Mouse (Mus musculus) liver, embryonic 11.5 days (tissue): ENCODE results near the gene Msi2. TPM values are rescaled to one million over a fixed set of nuclear protein-coding genes. Genes with fewer than 3 reads are reported as not detected.

Experiments
- ATAC-seq: fragments of 200-750 bp; cut with Nextera tagmentation; replicated peaks from 2 replicates; pipeline ENCODE4 v1.8.0; 2017; ENCODE audit warnings: moderate number of reproducible peaks, mild to moderate bottlenecking, moderate TSS enrichment, moderate library complexity; ENCODE audit not compliant: low FRiP score
- DNase-seq: peaks from one replicate; pipeline ENCODE4 v3.0.0-alpha.2; 2017; ENCODE audit warnings: low spot score
- H3K27ac ChIP-seq: fragments of 300-500 bp; sonication (generic); 2 replicates; pipeline ENCODE4 v1.5.1; 2014; ENCODE audit warnings: mild to moderate bottlenecking, low read depth, low read length, control low read depth
- H3K27me3 ChIP-seq: fragments of 300-500 bp; sonication (generic); replicated peaks from 2 replicates; pipeline ENCODE4 v1.6.1; 2014; ENCODE audit warnings: low read length, mixed read lengths; ENCODE audit not compliant: control insufficient read depth, insufficient read depth
- H3K36me3 ChIP-seq: fragments of 300-500 bp; sonication (generic); 2 replicates; pipeline ENCODE4 v1.6.1; 2014; ENCODE audit warnings: mild to moderate bottlenecking, low read length, moderate library complexity, mixed read lengths; ENCODE audit not compliant: control insufficient read depth, insufficient read depth
- H3K4me1 ChIP-seq: fragments of 300-500 bp; sonication (generic); replicated peaks from 2 replicates; pipeline ENCODE4 v1.6.1; 2014; ENCODE audit warnings: low read length, mixed read lengths; ENCODE audit not compliant: control insufficient read depth, insufficient read depth
- H3K4me2 ChIP-seq: fragments of 300-500 bp; sonication (generic); 2 replicates; pipeline ENCODE4 v1.6.1; 2014; ENCODE audit warnings: mild to moderate bottlenecking, control low read depth, moderate library complexity
- H3K4me3 ChIP-seq: fragments of 300-500 bp; sonication (generic); 2 replicates; pipeline ENCODE4 v1.5.1; 2014; ENCODE audit warnings: low read depth, low read length, control low read depth
- H3K9ac ChIP-seq: fragments of 300-500 bp; sonication (generic); 2 replicates; pipeline ENCODE4 v1.6.1; 2014; ENCODE audit warnings: low read depth, low read length, control low read depth
- H3K9me3 ChIP-seq: fragments of 300-500 bp; sonication (generic); 2 replicates; pipeline ENCODE4 v1.6.1; 2016; ENCODE audit warnings: low read length, inconsistent platforms, mixed read lengths; ENCODE audit not compliant: control insufficient read depth
- WGBS: fragments of 180-500 bp; shearing (Covaris S2); extraction: QIAGEN DNeasy Blood & Tissue Kit; methylation state at CpG from one replicate; pipeline ENCODE4 v1.1.7; 2014; 5-methylcytosine and 5-hydroxymethylcytosine counted together
- microRNA-seq: library from miRNA; unstranded; fragments of <30 nt; microRNA quantifications from one replicate; pipeline ENCODE4, GENCODE M21; 2017; ENCODE audit warnings: borderline number of aligned reads
- polyA plus RNA-seq: library from polyadenylated mRNA; unstranded; fragments of >200 nt; fragmentation: Nextera tagmentation; extraction: Ambion mirVana; gene quantifications from 2 replicates; pipeline ENCODE4 v1.2.1, GENCODE M21; 2014

The Msi2 gene
- polyA plus RNA-seq, 1 experiment from 2014 or later, result 8.2 TPM

- WGBS, result 45% methylated on average over 4 of the region's 4 CpGs
- Histone ChIP-seq H3K27me3 (peaks cover 19% of the 10 kb centered on the region), H3K4me3 (no peak overlapping the region), H3K4me2 (no peak overlapping the region), H3K36me3 (no peaks in the 10 kb centered on the region), H3K9me3 (no peaks in the 10 kb centered on the region), H3K9ac (no peak overlapping the region), H3K4me1 (peaks cover 11% of the 10 kb centered on the region), H3K27ac (no peak overlapping the region)
- no peak for ATAC-seq
- no peak for DNase-seq
These were observed 420.8 kb downstream of the Msi2 start for GRCm38 (mm10) chr11:88297526-88297925.

GRCm38 (mm10) chr11:88295298-88295697 is 423.0 kb downstream of the Msi2 start:
- Histone ChIP-seq H3K4me2 (no peak overlapping the region), H3K4me1 (peaks cover 11% of the 10 kb centered on the region), H3K9ac (no peak overlapping the region), H3K27ac (no peak overlapping the region), H3K36me3 (no peaks in the 10 kb centered on the region), H3K4me3 (no peak overlapping the region), H3K27me3 (peaks cover 19% of the 10 kb centered on the region), H3K9me3 (no peaks in the 10 kb centered on the region)
- DNase-seq (no peak), ATAC-seq (no peak)
- 72% methylated on average over 5 of the region's 5 CpGs for WGBS

GRCm38 (mm10) chr11:88294394-88294710 is 424.0 kb downstream of the Msi2 start:
- H3K36me3 ChIP-seq, result no peaks in the 10 kb centered on the region
- no peak overlapping the region for H3K9ac ChIP-seq
- H3K27me3 ChIP-seq, result peaks cover 19% of the 10 kb centered on the region
- 14% methylated on average over 17 of the region's 17 CpGs for WGBS
- H3K4me1 ChIP-seq, result peaks cover 11% of the 10 kb centered on the region
- H3K4me3 ChIP-seq, result peak overlapping the region; percentile 20
- no peak for ATAC-seq
- H3K9me3 ChIP-seq, result no peaks in the 10 kb centered on the region
- H3K4me2 ChIP-seq, result peak overlapping the region; percentile 59
- DNase-seq, result no peak
- no peak overlapping the region for H3K27ac ChIP-seq

- peak within 1 kb of the TSS; percentile 20 for H3K4me3 ChIP-seq
- peak within 1 kb of the TSS; percentile 59 for H3K4me2 ChIP-seq
- no peaks in the 10 kb centered on the region for H3K36me3 ChIP-seq
- no peak for ATAC-seq
- peaks cover 11% of the 10 kb centered on the region for H3K4me1 ChIP-seq
- H3K9me3 ChIP-seq, result no peaks in the 10 kb centered on the region
- peaks cover 19% of the 10 kb centered on the region for H3K27me3 ChIP-seq
- no peak for DNase-seq
- no peak within 1 kb of the TSS for H3K27ac ChIP-seq
- 34% methylated on average over 20 of the region's 20 CpGs for WGBS
- H3K9ac ChIP-seq, result no peak within 1 kb of the TSS
These were observed 424.5 kb downstream of the Msi2 start, which contains the start of gene Ccdc182 for GRCm38 (mm10) chr11:88293631-88294393. Gene Ccdc182, plus strand, starts transcription at chr11:88294058.

GRCm38 (mm10) chr11:88291688-88292087 is 426.6 kb downstream of the Msi2 start:
- H3K4me2 ChIP-seq, result no peak overlapping the region
- no peaks in the 10 kb centered on the region for H3K36me3 ChIP-seq
- peaks cover 19% of the 10 kb centered on the region for H3K27me3 ChIP-seq
- no peak overlapping the region for H3K4me3 ChIP-seq
- no peak for DNase-seq
- no peak overlapping the region for H3K27ac ChIP-seq
- ATAC-seq, result no peak
- no peaks in the 10 kb centered on the region for H3K9me3 ChIP-seq
- WGBS, result 43% methylated on average over 4 of the region's 4 CpGs
- H3K9ac ChIP-seq, result no peak overlapping the region
- peaks cover 9% of the 10 kb centered on the region for H3K4me1 ChIP-seq

GRCm38 (mm10) chr11:88291245-88291644 is 427.1 kb downstream of the Msi2 start:
- H3K9ac ChIP-seq, result no peak overlapping the region
- H3K4me3 ChIP-seq, result no peak overlapping the region
- peaks cover 19% of the 10 kb centered on the region for H3K27me3 ChIP-seq
- no peaks in the 10 kb centered on the region for H3K9me3 ChIP-seq
- H3K27ac ChIP-seq, result no peak overlapping the region
- peaks cover 9% of the 10 kb centered on the region for H3K4me1 ChIP-seq
- H3K4me2 ChIP-seq, result no peak overlapping the region
- no peaks in the 10 kb centered on the region for H3K36me3 ChIP-seq
- 56% methylated on average over 4 of the region's 4 CpGs for WGBS
- DNase-seq, result no peak
- ATAC-seq, result no peak

Small RNA genes lying within 50 kb of the gene (microRNA-seq; reads per million reads assigned to microRNA genes)
- gene Mir378b, result 1.8 reads per million

Other genes with a start within 250 kb of the Msi2 start
- 17.3 and 18.9 TPM in 2 replicates for gene Akap1, start 146.1 kb upstream of the Msi2 start, polyA plus RNA-seq
- gene Scpep1, start 237.0 kb upstream of the Msi2 start, polyA plus RNA-seq, result 57.4 and 59.4 TPM in 2 replicates
- gene Elobl, start 248.4 kb upstream of the Msi2 start, polyA plus RNA-seq, result not detected in 2 replicates